Mouse (Mus musculus) ES-Bruce4 (cell line): Measurements from ENCODE around the gene Card11. TPM values are rescaled to one million over a fixed set of nuclear protein-coding genes. Genes with fewer than 3 reads are reported as not detected.
A peak's percentile ranks its signal among the peaks of the same experiment; 100 is the strongest.

ENCODE experiments used
- H3K27ac ChIP-seq: 2 replicates; pipeline ENCODE4 v1.5.1; 2012; ENCODE audit warnings: low read length, inconsistent platforms; ENCODE audit not compliant: insufficient read depth
- H3K27me3 ChIP-seq: 2 replicates; pipeline ENCODE4 v1.6.1; 2012; ENCODE audit warnings: mild to moderate bottlenecking, low read length, inconsistent platforms; ENCODE audit not compliant: control insufficient read depth, poor library complexity, insufficient read depth, severe bottlenecking
- H3K36me3 ChIP-seq: 2 replicates; pipeline ENCODE4 v1.6.1; 2012; ENCODE audit warnings: inconsistent platforms, mild to moderate bottlenecking, low read length, moderate library complexity; ENCODE audit not compliant: control insufficient read depth, poor library complexity, insufficient read depth, severe bottlenecking
- H3K4me1 ChIP-seq: one replicate; pipeline ENCODE4 v1.8.1; 2011; ENCODE audit warnings: low read length; ENCODE audit not compliant: control insufficient read depth, insufficient read depth
- H3K4me3 ChIP-seq: 2 replicates; pipeline ENCODE4 v1.5.1; 2011; ENCODE audit warnings: low read depth, mild to moderate bottlenecking, low read length
- H3K9ac ChIP-seq: 2 replicates; pipeline ENCODE4 v1.6.1; 2012; ENCODE audit warnings: low read depth, mild to moderate bottlenecking, inconsistent platforms; ENCODE audit not compliant: poor library complexity, severe bottlenecking
- H3K9me3 ChIP-seq: replicated peaks from 2 replicates; pipeline ENCODE4 v1.6.1; 2012; ENCODE audit warnings: mild to moderate bottlenecking, low read length, inconsistent platforms; ENCODE audit not compliant: control insufficient read depth, poor library complexity, insufficient read depth, severe bottlenecking
- CTCF ChIP-seq: IDR thresholded peaks from one replicate; pipeline ENCODE4 v1.8.1; 2011; ENCODE audit warnings: low read depth, low read length
- EP300 ChIP-seq: IDR thresholded peaks from 2 replicates; pipeline ENCODE4 v1.6.1; 2011; ENCODE audit warnings: low read depth, low read length; ENCODE audit not compliant: insufficient read depth
- POLR2A ChIP-seq: IDR thresholded peaks from one replicate; pipeline ENCODE4 v1.8.1; 2011; ENCODE audit warnings: low read length; ENCODE audit not compliant: insufficient read depth
- polyA plus RNA-seq: library from polyadenylated mRNA; stranded (reverse); fragments of >200 nt; gene quantifications from 2 replicates; pipeline ENCODE4 v1.2.4, GENCODE M21; 2011; ENCODE audit warnings: low read depth; ENCODE audit not compliant: missing spikeins, insufficient read depth, insufficient read length

Card11 gene
- polyA plus RNA-seq, 1 experiment = not detected

GRCm38 (mm10) chr5:140981370-140981805, 19.0 kb downstream of the Card11 start:
- no peak for TF ChIP-seq EP300
- TF ChIP-seq POLR2A = no peak
- no peak for TF ChIP-seq CTCF
- Histone ChIP-seq H3K27me3 (no peaks in the 10 kb centered on the region), H3K4me3 (no peak overlapping the region), H3K36me3 (no peaks in the 10 kb centered on the region), H3K27ac (no peak overlapping the region), H3K4me1 (no peaks in the 10 kb centered on the region), H3K9ac (no peak overlapping the region), H3K9me3 (no peaks in the 10 kb centered on the region)

GRCm38 (mm10) chr5:140980783-140981182, 19.6 kb downstream of the Card11 start:
- Histone ChIP-seq H3K4me3 (no peak overlapping the region), H3K9me3 (no peaks in the 10 kb centered on the region), H3K27ac (no peak overlapping the region), H3K9ac (no peak overlapping the region), H3K27me3 (no peaks in the 10 kb centered on the region), H3K36me3 (no peaks in the 10 kb centered on the region), H3K4me1 (no peaks in the 10 kb centered on the region)
- TF ChIP-seq POLR2A (no peak), EP300 (no peak)

GRCm38 (mm10) chr5:140980051-140980450, 20.3 kb downstream of the Card11 start:
- no peaks in the 10 kb centered on the region for H3K36me3 ChIP-seq
- H3K27me3 ChIP-seq = no peaks in the 10 kb centered on the region
- no peak for TF ChIP-seq POLR2A
- TF ChIP-seq EP300 = no peak
- no peak for TF ChIP-seq CTCF
- no peaks in the 10 kb centered on the region for H3K4me1 ChIP-seq
- H3K9ac ChIP-seq = no peak overlapping the region
- no peak overlapping the region for H3K4me3 ChIP-seq
- no peak overlapping the region for H3K27ac ChIP-seq
- H3K9me3 ChIP-seq = no peaks in the 10 kb centered on the region

DNA sequence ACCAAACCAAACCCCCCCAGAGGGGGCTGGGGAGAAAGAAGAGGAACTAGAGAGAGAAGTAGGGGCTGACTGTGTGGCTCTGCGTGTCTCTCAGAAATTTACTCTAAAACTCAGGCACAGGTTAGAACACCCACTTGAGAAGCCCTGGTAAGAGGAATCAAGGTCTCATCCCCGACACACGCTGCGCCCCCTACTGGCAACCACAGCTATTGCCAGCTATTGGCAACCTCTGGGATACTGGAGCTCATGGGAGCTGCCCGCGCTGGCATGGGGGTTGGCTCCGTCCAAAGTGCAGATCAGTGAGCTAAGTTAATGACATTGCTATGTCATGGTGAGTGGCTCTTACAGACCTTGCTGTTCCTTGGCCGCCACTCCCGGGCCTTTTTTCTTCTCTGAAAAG, 37.4 kb downstream of the Card11 start:
- Histone ChIP-seq H3K9ac (no peak overlapping the region), H3K36me3 (no peaks in the 10 kb centered on the region), H3K27ac (no peak overlapping the region), H3K4me1 (no peaks in the 10 kb centered on the region), H3K9me3 (no peaks in the 10 kb centered on the region), H3K27me3 (no peaks in the 10 kb centered on the region), H3K4me3 (no peak overlapping the region)
- TF ChIP-seq EP300 (no peak), CTCF (peak; percentile 71)

- no peaks in the 10 kb centered on the region for H3K27me3 ChIP-seq
- no peak overlapping the region for H3K9ac ChIP-seq
- H3K4me1 ChIP-seq = no peaks in the 10 kb centered on the region
- H3K9me3 ChIP-seq = no peaks in the 10 kb centered on the region
- TF ChIP-seq EP300 (no peak), POLR2A (no peak), CTCF (no peak)
- H3K36me3 ChIP-seq = no peaks in the 10 kb centered on the region
- H3K4me3 ChIP-seq = no peak overlapping the region
- H3K27ac ChIP-seq = no peak overlapping the region
Observed at GRCm38 (mm10) chr5:140960732-140961131, 39.6 kb downstream of the Card11 start.

DNA sequence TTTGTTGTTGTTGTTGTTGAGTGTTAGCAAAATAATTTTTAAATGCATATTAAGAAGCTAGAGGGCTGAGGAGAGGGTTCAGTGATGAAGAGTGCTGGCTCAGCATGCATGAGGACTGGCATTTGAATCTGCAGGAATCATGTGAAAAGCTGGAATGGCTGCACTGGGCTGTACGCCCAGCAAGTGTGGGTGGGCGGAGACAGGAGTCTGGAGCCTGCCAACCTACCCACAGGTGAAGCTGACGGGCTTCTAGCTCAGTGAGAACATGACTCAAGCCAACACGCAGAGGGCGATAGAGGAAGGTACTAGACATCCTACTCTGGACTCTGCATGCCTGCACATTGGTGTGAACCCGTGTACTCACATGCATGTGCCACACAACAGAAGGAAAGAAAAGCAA, 41.2 kb downstream of the Card11 start:
- Histone ChIP-seq H3K27me3 (no peaks in the 10 kb centered on the region), H3K27ac (no peak overlapping the region), H3K36me3 (no peaks in the 10 kb centered on the region), H3K9me3 (no peaks in the 10 kb centered on the region), H3K4me3 (no peak overlapping the region), H3K4me1 (no peaks in the 10 kb centered on the region), H3K9ac (no peak overlapping the region)
- TF ChIP-seq EP300 (no peak), POLR2A (no peak), CTCF (no peak)
